Mouse (Mus musculus): ENCODE results near the gene Foxd2. TPM values are rescaled to one million over a fixed set of nuclear protein-coding genes. Genes with fewer than 3 reads are reported as not detected.

Gene Foxd2
- polyA plus RNA-seq, 1 experiment from 2014 or later: 0.16 TPM

DNA sequence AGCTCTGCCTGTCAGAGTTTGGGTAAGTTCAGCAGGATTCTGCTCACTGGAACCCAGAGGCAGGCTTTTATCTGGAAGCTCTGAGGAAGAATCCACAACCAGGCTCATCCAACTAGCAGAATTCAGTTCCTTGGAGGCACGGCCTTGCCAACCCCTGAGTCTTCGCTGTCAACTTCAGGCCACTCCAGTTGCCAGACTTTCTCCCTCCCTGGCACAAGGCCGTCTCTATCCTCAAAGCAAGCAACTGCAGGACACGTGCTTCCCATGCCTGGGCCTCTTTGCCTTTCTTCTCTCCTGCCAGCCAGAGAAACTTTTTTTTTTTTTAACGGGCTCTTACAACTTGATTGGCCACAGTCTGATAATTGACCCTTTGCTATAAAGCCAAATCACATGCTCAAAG lies 36.3 kb upstream of the Foxd2 start:
- H3K27me3 ChIP-seq (ENCODE audit: insufficient read depth, low read length): no peaks in the 10 kb centered on the region
- no peaks in the 10 kb centered on the region for H3K4me1 ChIP-seq (ENCODE audit: insufficient read depth)
- no peak overlapping the region for H3K9ac ChIP-seq
- no peak overlapping the region for H3K4me3 ChIP-seq (ENCODE audit: low read depth, low read length)
- 33% methylated on average over 5 of the region's 5 CpGs for WGBS
- H3K36me3 ChIP-seq (ENCODE audit: insufficient read depth): no peaks in the 10 kb centered on the region
- H3K27ac ChIP-seq (ENCODE audit: low read depth): no peak overlapping the region
- peak; percentile 38 for DNase-seq
- H3K9me3 ChIP-seq (ENCODE audit: low read depth, low read length): no peaks in the 10 kb centered on the region
- ATAC-seq (ENCODE audit: insufficient read depth): no peak
- no peak for TF ChIP-seq CTCF (IDR thresholded peaks at IDR 0.05; ENCODE audit: low read depth)
- no peak overlapping the region for H3K4me2 ChIP-seq

DNA sequence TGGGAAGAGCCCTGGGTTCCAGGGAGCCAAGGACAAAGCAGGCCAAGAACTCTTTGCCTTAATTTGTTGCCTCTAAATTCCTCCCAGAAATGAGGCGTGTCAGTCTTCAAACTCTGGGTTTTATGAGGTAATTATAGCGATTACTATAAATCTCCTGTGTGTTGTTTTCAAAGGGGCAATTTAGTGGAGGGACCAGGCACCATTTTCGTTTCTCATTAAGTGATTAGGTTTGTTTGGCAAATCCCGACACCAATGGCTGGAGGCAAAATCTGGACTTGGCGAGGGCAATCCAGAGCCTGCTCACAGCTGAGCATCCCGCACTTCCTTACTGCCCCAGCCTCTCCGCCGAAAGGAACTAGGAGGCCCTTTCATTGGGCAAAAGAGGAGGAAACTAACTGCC lies 33.9 kb upstream of the Foxd2 start:
- H3K4me3 ChIP-seq (ENCODE audit: low read depth, low read length): no peak overlapping the region
- TF ChIP-seq CTCF (IDR thresholded peaks at IDR 0.05; ENCODE audit: low read depth): no peak
- no peak for DNase-seq
- no peak for ATAC-seq (ENCODE audit: insufficient read depth)
- no peaks in the 10 kb centered on the region for H3K36me3 ChIP-seq (ENCODE audit: insufficient read depth)
- H3K27me3 ChIP-seq (ENCODE audit: insufficient read depth, low read length): no peaks in the 10 kb centered on the region
- H3K27ac ChIP-seq (ENCODE audit: low read depth): no peak overlapping the region
- H3K9me3 ChIP-seq (ENCODE audit: low read depth, low read length): no peaks in the 10 kb centered on the region
- no peaks in the 10 kb centered on the region for H3K4me1 ChIP-seq (ENCODE audit: insufficient read depth)
- H3K4me2 ChIP-seq: no peak overlapping the region
- H3K9ac ChIP-seq: no peak overlapping the region
- WGBS: 72% methylated on average over 8 of the region's 8 CpGs

DNA sequence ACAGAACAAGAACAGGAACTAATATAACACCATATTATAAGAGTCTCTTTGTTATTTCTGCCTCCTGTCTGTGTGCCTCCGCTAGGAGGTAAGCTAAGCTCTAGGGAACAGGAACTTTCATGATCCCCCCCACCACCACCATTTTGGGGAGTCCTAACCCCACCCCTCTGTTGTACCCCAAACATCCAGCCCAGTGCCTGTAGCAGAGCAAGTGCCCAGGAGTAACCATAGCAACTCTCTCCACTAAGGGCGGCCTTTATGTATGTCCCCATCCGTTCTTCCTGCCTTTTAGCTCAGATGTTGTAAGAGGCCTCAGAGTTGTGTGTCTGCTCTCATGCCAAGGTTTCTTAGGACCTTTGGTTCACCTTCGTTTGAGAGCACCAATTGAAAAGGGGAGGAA lies 33.4 kb upstream of the Foxd2 start:
- Histone ChIP-seq H3K4me2 (no peak overlapping the region), H3K27me3 (ENCODE audit: insufficient read depth, low read length) (no peaks in the 10 kb centered on the region), H3K36me3 (ENCODE audit: insufficient read depth) (no peaks in the 10 kb centered on the region), H3K27ac (ENCODE audit: low read depth) (no peak overlapping the region), H3K4me1 (ENCODE audit: insufficient read depth) (no peaks in the 10 kb centered on the region), H3K9me3 (ENCODE audit: low read depth, low read length) (no peaks in the 10 kb centered on the region), H3K4me3 (ENCODE audit: low read depth, low read length) (no peak overlapping the region), H3K9ac (no peak overlapping the region)
- 49% methylated on average over 4 of the region's 4 CpGs for WGBS
- no peak for ATAC-seq (ENCODE audit: insufficient read depth)
- no peak for DNase-seq
- TF ChIP-seq CTCF (IDR thresholded peaks at IDR 0.05; ENCODE audit: low read depth): no peak

DNA sequence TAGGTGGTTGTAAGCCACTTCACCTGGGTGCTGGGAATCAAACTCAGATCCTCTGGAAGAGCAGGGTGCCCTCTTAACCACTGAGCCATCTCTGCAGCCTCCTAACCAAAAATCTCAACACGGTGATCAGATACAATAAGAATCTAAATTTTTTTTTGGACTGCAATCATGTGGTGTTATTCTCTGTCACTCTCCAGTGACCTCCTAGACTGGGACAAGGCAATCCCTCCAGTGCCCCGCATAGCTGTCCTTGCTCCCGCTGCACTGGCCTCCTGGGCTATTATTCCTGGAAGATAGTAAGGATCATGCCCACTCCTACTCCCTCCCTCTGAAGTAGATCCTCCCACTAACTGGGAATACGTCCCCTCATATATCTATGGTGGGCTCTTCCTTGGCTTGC lies 32.6 kb upstream of the Foxd2 start:
- Histone ChIP-seq H3K27ac (ENCODE audit: low read depth) (no peak overlapping the region), H3K4me3 (ENCODE audit: low read depth, low read length) (no peak overlapping the region), H3K4me2 (no peak overlapping the region), H3K27me3 (ENCODE audit: insufficient read depth, low read length) (no peaks in the 10 kb centered on the region), H3K36me3 (ENCODE audit: insufficient read depth) (no peaks in the 10 kb centered on the region), H3K9me3 (ENCODE audit: low read depth, low read length) (no peaks in the 10 kb centered on the region), H3K9ac (no peak overlapping the region), H3K4me1 (ENCODE audit: insufficient read depth) (no peaks in the 10 kb centered on the region)
- 85% methylated on average over 4 of the region's 4 CpGs for WGBS
- no peak for DNase-seq
- no peak for TF ChIP-seq CTCF (IDR thresholded peaks at IDR 0.05; ENCODE audit: low read depth)
- no peak for ATAC-seq (ENCODE audit: insufficient read depth)

DNA sequence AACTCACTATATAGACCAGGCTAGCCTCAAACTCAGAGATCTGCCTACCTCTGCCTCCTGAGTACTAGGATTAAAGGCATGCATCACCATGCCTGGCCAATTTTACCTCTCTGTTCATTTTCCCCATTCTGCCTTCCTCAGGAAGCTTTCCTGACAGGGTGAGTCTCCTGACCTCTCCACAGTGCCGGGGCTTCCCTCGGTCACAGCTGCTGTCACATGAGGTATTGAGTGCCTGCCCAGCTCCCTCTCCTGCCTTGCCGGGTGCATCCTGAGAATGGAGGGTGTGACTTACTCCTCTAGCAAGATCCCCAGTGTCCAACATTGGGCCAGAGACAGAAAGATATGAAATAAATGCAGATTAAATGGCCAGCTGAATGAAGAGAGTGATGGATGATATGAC lies 29.6 kb upstream of the Foxd2 start:
- no peaks in the 10 kb centered on the region for H3K9me3 ChIP-seq (ENCODE audit: low read depth, low read length)
- no peaks in the 10 kb centered on the region for H3K27me3 ChIP-seq (ENCODE audit: insufficient read depth, low read length)
- ATAC-seq (ENCODE audit: insufficient read depth) (no peak), DNase-seq (no peak)
- H3K9ac ChIP-seq: no peak overlapping the region
- H3K4me3 ChIP-seq (ENCODE audit: low read depth, low read length): no peak overlapping the region
- no peaks in the 10 kb centered on the region for H3K4me1 ChIP-seq (ENCODE audit: insufficient read depth)
- no peaks in the 10 kb centered on the region for H3K36me3 ChIP-seq (ENCODE audit: insufficient read depth)
- 35% methylated on average over 3 of the region's 3 CpGs for WGBS
- TF ChIP-seq CTCF (IDR thresholded peaks at IDR 0.05; ENCODE audit: low read depth): no peak
- no peak overlapping the region for H3K27ac ChIP-seq (ENCODE audit: low read depth)
- H3K4me2 ChIP-seq: no peak overlapping the region

DNA sequence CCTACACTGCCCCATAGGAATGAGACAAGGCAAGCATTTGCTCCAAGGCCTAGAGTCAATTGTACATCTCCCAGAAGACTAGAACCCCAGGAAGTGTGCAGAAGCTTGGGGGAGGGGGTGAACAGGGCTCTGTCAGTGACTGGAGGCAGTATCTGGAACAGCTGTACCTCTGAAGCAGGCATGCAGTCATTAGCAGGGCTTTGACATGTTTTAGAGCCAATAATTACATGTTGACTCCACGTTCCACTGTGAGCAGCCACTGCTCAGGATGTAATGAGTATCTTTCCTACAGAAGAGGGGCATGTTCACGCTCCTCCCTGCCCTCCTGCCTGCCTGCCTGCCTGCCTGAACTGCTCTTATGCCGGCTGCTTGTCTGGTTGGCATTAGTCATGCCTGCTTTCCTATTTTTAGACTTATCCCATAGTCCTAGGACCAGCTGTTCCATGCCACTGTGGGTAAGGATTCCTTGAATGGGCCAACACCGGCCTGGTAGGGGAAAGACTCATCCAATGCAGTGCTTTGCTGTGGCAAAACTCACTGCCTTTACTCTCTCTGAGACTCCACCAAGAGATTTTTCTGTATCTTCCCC lies 28.9 kb upstream of the Foxd2 start:
- H3K4me1 ChIP-seq (ENCODE audit: insufficient read depth): no peaks in the 10 kb centered on the region
- no peaks in the 10 kb centered on the region for H3K9me3 ChIP-seq (ENCODE audit: low read depth, low read length)
- H3K36me3 ChIP-seq (ENCODE audit: insufficient read depth): no peaks in the 10 kb centered on the region
- H3K27ac ChIP-seq (ENCODE audit: low read depth): no peak overlapping the region
- H3K4me2 ChIP-seq: no peak overlapping the region
- DNase-seq (no peak), ATAC-seq (ENCODE audit: insufficient read depth) (no peak)
- H3K4me3 ChIP-seq (ENCODE audit: low read depth, low read length): no peak overlapping the region
- WGBS: 67% methylated on average over 4 of the region's 4 CpGs
- no peaks in the 10 kb centered on the region for H3K27me3 ChIP-seq (ENCODE audit: insufficient read depth, low read length)
- no peak overlapping the region for H3K9ac ChIP-seq
- TF ChIP-seq CTCF (IDR thresholded peaks at IDR 0.05; ENCODE audit: low read depth): no peak

DNA sequence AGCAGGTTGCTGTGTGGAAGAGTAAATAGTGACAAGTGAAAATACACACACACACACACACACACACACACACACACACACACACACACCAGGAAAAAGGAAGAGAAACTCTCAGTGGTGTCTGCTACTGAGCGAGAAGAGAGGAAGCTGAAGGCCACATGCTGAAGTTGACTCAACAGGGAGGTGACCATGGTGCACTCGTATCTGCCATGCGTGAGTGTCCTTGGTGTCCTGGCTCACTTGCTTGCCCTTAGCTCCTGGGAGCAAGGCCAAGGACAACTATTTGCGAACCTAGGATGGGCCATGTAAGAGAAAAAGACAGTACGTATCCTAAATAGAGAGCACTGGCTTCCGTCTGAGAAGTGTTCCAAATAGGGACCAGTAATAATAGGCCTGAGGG lies 25.5 kb upstream of the Foxd2 start:
- TF ChIP-seq CTCF (IDR thresholded peaks at IDR 0.05; ENCODE audit: low read depth): no peak
- Histone ChIP-seq H3K9ac (no peak overlapping the region), H3K4me1 (ENCODE audit: insufficient read depth) (no peaks in the 10 kb centered on the region), H3K27ac (ENCODE audit: low read depth) (no peak overlapping the region), H3K4me2 (no peak overlapping the region), H3K4me3 (ENCODE audit: low read depth, low read length) (no peak overlapping the region), H3K27me3 (ENCODE audit: insufficient read depth, low read length) (peaks cover 8% of the 10 kb centered on the region; the same call in 1 of the 2 replicates), H3K9me3 (ENCODE audit: low read depth, low read length) (no peaks in the 10 kb centered on the region), H3K36me3 (ENCODE audit: insufficient read depth) (no peaks in the 10 kb centered on the region)
- DNase-seq: no peak
- ATAC-seq (ENCODE audit: insufficient read depth): no peak
- WGBS: 86% methylated on average over 6 of the region's 6 CpGs

DNA sequence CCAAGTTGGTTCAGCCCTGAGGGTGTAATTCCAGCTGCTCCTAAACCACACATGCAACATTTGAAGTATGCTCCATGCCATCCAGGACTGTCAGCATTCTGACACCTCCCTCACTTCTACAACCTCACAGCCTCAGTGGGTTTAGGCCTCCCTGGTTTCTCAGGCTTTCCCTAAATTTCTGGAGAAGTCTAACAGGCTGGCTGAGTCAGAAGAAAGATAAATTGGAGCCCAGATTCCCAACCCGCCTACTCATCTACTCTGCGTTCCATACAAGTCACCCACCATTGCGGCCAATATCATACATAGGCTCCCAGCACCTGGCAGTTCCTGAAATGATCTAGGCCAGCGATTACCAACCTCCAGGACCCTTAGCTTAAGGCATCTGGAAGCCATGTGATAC lies 24.1 kb upstream of the Foxd2 start:
- WGBS: 87% methylated on average over 4 of the region's 4 CpGs
- Histone ChIP-seq H3K36me3 (ENCODE audit: insufficient read depth) (no peaks in the 10 kb centered on the region), H3K4me2 (no peak overlapping the region), H3K9me3 (ENCODE audit: low read depth, low read length) (no peaks in the 10 kb centered on the region), H3K4me1 (ENCODE audit: insufficient read depth) (no peaks in the 10 kb centered on the region), H3K4me3 (ENCODE audit: low read depth, low read length) (no peak overlapping the region), H3K9ac (no peak overlapping the region), H3K27ac (ENCODE audit: low read depth) (no peak overlapping the region), H3K27me3 (ENCODE audit: insufficient read depth, low read length) (peaks cover 23% of the 10 kb centered on the region; the same call in 1 of the 2 replicates)
- no peak for TF ChIP-seq CTCF (IDR thresholded peaks at IDR 0.05; ENCODE audit: low read depth)
- no peak for DNase-seq
- ATAC-seq (ENCODE audit: insufficient read depth): no peak

Data from lung, embryonic 14.5 days (tissue).